Mouse (Mus musculus) T-helper 1 cell (primary cell): ENCODE measurements around the gene Gm26938.

ENCODE experiments used
- in situ Hi-C: fragments of 300-600 bp; cut with MboI, MseI; formaldehyde crosslinking; loops from one replicate; pipeline ENCODE4 v1.15.1; 2025; ENCODE audit warnings: high pct_unique_total_duplicates

The Gm26938 gene

DNA sequence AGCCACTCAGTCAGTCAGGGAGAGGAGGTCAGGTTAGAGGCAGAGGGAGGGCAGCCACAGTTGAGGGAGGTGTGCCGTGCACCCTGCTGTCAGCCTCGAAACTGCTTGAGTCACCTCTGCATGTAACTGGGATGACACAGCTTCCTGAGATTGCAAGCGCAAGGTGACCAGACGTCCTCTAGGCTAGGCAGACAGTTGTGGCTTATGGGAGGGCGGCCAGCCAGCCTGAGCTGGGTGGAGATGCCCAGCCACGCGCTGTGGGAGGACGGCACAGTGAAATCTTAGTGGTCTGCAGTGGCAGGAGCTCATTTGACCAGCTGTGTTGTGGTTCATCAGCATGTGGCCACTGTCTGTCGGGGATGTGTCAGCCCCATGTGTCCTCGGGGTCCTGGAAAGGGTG is 31.3 kb downstream of the Gm26938 start:
- in situ Hi-C loops: loop anchor here (5.0 to 10.0 kb wide), 2 partner anchors 800 to 1618 kb away; no protein-coding TSS in a partner anchor

GRCm38 (mm10) chr5:139794137-139794536 is 32.1 kb downstream of the Gm26938 start:
- in situ Hi-C loops: loop anchor here (5.0 to 10.0 kb wide), 2 partner anchors 801 to 1617 kb away; no protein-coding TSS in a partner anchor

- in situ Hi-C loops: loop anchor here (5.0 to 10.0 kb wide), 2 partner anchors 801 to 1616 kb away; no protein-coding TSS in a partner anchor
These were observed 32.7 kb downstream of the Gm26938 start for GRCm38 (mm10) chr5:139793338-139794089.

- in situ Hi-C loops: loop anchor here (5.0 to 10.0 kb wide), 2 partner anchors 802 to 1616 kb away; no protein-coding TSS in a partner anchor
These were observed 33.3 kb downstream of the Gm26938 start for GRCm38 (mm10) chr5:139792966-139793337.

- in situ Hi-C loops: loop anchor here (5.0 to 10.0 kb wide), 2 partner anchors 803 to 1615 kb away; no protein-coding TSS in a partner anchor
These were observed 33.9 kb downstream of the Gm26938 start for GRCm38 (mm10) chr5:139792159-139792775.

DNA sequence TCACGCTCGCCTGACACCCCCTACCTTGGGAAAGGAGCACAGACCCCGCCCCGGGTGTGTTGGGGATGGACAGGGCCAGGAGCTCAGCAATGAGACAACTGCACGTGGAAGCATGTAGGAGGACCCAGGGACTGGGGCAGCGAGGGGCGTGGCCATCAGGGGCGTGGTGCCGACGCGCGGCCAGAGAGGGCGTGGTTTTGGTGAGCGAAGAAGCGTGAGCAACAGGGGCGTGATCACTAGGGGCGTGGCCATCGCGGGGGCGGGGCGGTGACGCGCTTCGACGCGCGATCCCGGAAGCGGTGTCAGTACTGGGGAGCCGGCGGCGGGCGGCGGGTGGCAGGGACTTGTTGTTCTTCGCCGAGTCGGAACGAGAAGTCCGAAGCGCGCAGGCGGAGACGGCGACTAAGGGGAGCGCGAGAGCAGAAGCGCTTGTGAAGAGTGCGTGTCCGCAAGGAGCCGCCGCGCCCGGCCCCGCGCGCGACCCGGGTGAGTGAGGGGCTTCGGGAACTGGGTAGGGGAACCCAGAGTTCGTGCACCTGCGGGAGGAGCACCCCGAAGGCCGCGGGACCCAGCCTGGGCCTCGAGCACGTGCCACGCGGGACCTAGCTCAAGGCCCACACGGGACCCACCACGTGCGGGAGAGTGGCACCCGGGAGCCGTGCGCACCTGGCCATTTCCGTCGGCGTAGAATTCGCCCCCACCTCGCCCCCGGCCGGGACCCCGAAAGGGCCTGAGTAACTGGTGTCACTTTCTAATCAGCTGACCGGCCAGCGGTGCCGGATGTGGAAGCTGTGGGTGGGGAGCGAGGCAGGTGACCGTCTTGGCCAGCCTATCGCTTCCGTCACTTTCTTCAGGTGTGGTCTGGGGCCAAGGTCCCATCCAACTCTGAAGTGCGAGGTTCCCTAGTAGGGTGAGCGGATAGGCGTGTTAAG is 34.7 kb downstream of the Gm26938 start, which contains the start of gene Mafk:
Mafk (plus strand) TSS at position 287 of the 932 bp plus-strand sequence.
- in situ Hi-C loops: loop anchor here (5.0 to 10.0 kb wide), 2 partner anchors 803 to 1614 kb away; no protein-coding TSS in a partner anchor

- in situ Hi-C loops: no loop called here
These were observed 36.7 kb downstream of the Gm26938 start for GRCm38 (mm10) chr5:139789466-139789865.

DNA sequence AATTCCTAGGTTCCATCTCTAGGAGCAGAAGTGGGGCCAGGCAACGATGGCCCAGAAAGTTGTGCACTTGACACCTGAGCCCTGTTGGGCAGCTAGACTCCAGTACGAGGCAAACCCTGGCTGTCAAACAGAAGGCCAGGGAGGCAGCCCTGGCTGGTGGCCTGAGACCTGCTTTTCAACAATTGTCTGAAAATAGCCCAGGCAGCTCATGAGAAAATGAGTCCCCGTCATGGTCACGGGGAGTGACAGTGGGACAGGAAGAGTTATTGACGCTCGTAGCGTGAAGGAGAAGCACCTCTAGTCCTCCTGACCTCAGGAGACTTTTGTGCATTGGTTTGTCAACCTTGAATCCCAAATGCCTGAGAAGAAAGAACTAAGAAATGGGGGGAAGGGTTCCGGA is 44.8 kb downstream of the Gm26938 start:
- in situ Hi-C loops: no loop called here

DNA sequence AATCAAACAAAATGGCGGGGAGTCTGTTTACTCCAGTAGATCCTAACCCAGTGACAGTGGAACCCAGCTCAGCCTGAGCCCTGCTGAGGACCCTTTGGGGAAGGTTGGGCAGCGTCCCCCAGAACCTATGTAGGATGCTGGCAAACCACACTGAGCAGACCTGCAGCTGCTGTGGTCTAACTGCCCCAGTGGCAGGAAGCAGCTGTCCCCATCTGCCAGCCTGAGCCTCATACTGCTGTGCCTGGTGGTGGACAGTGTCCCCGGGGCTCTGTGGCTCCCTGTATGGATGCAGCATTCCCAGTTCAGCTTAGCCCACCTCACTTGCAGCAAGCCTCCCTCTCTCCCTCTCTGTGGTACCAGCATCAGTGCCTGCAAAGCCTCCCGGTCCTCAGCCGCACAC is 49.2 kb downstream of the Gm26938 start:
- in situ Hi-C loops: loop anchor here (10.0 kb wide), 1 partner anchor 1332 kb away; the partner anchor contains the start of gene Zfp157

DNA sequence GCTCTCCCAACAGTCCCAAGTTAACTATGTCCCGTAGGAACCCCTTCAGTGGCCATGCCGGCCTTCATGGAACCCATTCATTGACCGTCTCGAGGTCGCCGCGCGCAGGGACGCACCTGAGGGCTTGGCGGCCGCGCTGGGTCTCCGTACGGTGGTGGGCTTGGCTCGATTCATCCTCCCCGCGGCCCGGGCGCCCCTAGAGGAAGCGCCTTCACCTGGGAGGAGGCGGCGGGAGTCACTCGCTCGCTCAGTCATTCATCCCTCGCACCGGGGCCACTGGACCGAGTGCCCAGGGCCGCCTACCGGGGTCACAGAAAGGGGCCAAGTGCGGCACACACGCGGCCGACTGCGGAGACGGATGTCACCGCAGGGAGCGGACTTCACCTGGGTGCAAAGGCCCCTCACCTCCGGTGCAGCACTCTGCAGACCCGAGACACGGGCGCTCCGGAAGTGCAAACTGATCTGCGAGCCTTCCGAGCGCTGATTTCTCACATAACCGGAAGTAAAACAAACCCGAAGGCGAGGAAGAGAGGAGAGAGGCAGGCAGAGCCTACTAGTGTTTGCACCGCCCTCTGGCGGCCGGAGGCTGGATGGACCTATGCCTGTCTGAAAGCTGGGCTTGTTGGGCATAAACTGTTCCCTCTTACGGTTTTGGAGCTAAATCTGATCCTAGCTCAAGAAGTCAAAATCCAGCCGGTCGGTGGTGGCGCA is 50.8 kb downstream of the Gm26938 start, which contains the start of gene Ints1:
Ints1 (minus strand) TSS at position 459 of the 711 bp plus-strand sequence.
- in situ Hi-C loops: loop anchor here (10.0 kb wide), 1 partner anchor 1331 kb away; the partner anchor contains the start of gene Zfp157

DNA sequence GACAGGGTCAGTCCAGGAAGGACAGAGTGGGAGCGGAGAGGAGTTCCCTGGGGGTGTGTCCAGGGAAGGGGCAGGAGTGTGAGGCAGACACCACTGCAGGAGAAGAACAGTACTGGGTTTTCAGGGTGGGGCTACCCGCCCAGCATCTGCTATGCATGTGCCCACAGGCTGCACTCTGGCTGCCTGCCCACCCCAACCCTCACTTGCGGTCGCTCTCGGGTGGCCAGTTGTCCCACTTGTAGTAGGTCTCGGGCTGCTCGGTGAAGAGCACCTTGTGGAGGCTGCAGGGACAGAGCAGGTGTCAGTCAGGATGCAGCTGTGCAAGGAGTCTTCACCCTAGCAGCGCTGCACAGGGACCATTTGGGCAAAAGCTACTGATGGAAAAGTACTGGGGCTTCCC is 58.0 kb downstream of the Gm26938 start:
- in situ Hi-C loops: no loop called here

DNA sequence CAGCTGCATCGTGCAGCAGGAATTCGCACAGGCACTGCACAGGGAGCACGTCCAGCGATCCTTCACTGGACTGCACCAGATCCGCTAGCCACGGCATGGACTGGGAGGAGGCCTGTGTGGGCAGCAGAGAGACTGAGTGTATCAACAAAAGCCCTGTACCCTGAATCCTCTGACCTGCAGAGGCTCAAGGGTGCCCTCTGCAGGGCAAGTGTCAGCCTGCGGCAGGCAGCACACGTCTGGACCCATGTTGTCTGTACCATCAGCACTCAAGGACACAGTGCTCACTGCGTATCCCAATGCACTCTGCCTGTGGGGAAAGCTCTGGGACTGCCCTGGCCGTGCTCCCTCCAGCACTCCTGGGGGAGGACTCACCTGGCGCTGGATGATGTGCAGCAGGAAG is 61.9 kb downstream of the Gm26938 start:
- in situ Hi-C loops: no loop called here

- in situ Hi-C loops: no loop called here
These were observed 68.1 kb downstream of the Gm26938 start for GRCm38 (mm10) chr5:139758096-139758495.
